Mouse (Mus musculus) embryonic facial prominence, embryonic 12.5 days (tissue): ENCODE data around the gene Qpctl. TPM values are rescaled to one million over a fixed set of nuclear protein-coding genes. Genes with fewer than 3 reads are reported as not detected.
A peak's percentile ranks its signal among the peaks of the same experiment; 100 is the strongest.

Experiments used
- ATAC-seq: fragments of 200-750 bp; cut with Nextera tagmentation; 2 replicates; pipeline ENCODE4 v1.8.0; 2017; ENCODE audit not compliant: insufficient number of reproducible peaks, insufficient read depth, low FRiP score, low TSS enrichment
- H3K27ac ChIP-seq: fragments of 300-500 bp; sonication (generic); 2 replicates; pipeline ENCODE4 v1.5.1; 2016; ENCODE audit warnings: mild to moderate bottlenecking
- H3K27me3 ChIP-seq: fragments of 300-500 bp; sonication (generic); 2 replicates; pipeline ENCODE4 v1.6.1; 2016; ENCODE audit warnings: mild to moderate bottlenecking, moderate library complexity
- H3K36me3 ChIP-seq: fragments of 300-500 bp; sonication (generic); 2 replicates; pipeline ENCODE4 v1.6.1; 2016; ENCODE audit warnings: mild to moderate bottlenecking
- H3K4me1 ChIP-seq: fragments of 300-500 bp; sonication (generic); 2 replicates; pipeline ENCODE4 v1.6.1; 2016
- H3K4me2 ChIP-seq: fragments of 300-500 bp; sonication (generic); replicated peaks from 2 replicates; pipeline ENCODE4 v1.6.1; 2016; ENCODE audit warnings: mild to moderate bottlenecking, moderate library complexity
- H3K4me3 ChIP-seq: fragments of 300-500 bp; sonication (generic); 2 replicates; pipeline ENCODE4 v1.5.1; 2016; ENCODE audit warnings: mild to moderate bottlenecking
- H3K9ac ChIP-seq: fragments of 300-500 bp; sonication (generic); 2 replicates; pipeline ENCODE4 v1.6.1; 2016; ENCODE audit warnings: mild to moderate bottlenecking, moderate library complexity
- H3K9me3 ChIP-seq: fragments of 300-500 bp; sonication (generic); 2 replicates; pipeline ENCODE4 v1.6.1; 2016; ENCODE audit warnings: mild to moderate bottlenecking, moderate library complexity
- WGBS: fragments of 180-500 bp; shearing (Covaris S2); methylation state at CpG from one replicate; pipeline ENCODE4 v1.1.7; 2016; 5-methylcytosine and 5-hydroxymethylcytosine counted together
- polyA plus RNA-seq: library from polyadenylated mRNA; unstranded; fragments of >200 nt; fragmentation: Nextera tagmentation; extraction: Ambion mirVana; gene quantifications from 2 replicates; pipeline ENCODE4 v1.2.1, GENCODE M21; 2016

The Qpctl gene
- polyA plus RNA-seq, 1 experiment from 2014 or later = 17.4 TPM

GRCm38 (mm10) chr7:19147497-19148045, 1.5 kb downstream of the Qpctl start:
- no peaks in the 10 kb centered on the region for H3K9me3 ChIP-seq
- no peak overlapping the region for H3K9ac ChIP-seq
- no peak for ATAC-seq
- no peaks in the 10 kb centered on the region for H3K27me3 ChIP-seq
- peaks cover 14% of the 10 kb centered on the region for H3K36me3 ChIP-seq
- H3K4me1 ChIP-seq = peaks cover 16% of the 10 kb centered on the region
- WGBS = 48% methylated on average over 6 of the region's 6 CpGs
- peak overlapping the region; percentile 79 for H3K4me2 ChIP-seq
- H3K4me3 ChIP-seq = no peak overlapping the region
- no peak overlapping the region for H3K27ac ChIP-seq

GRCm38 (mm10) chr7:19146793-19147192, 2.3 kb downstream of the Qpctl start:
- Histone ChIP-seq H3K4me1 (peaks cover 16% of the 10 kb centered on the region), H3K36me3 (peaks cover 7% of the 10 kb centered on the region), H3K27me3 (no peaks in the 10 kb centered on the region), H3K9ac (no peak overlapping the region), H3K4me2 (no peak overlapping the region), H3K27ac (no peak overlapping the region), H3K4me3 (no peak overlapping the region), H3K9me3 (no peaks in the 10 kb centered on the region)
- WGBS = 85% methylated on average over 10 of the region's 10 CpGs
- no peak for ATAC-seq

GRCm38 (mm10) chr7:19137380-19137779, 11.7 kb downstream of the Qpctl start:
- Histone ChIP-seq H3K36me3 (peaks cover 60% of the 10 kb centered on the region), H3K9me3 (no peaks in the 10 kb centered on the region), H3K27ac (no peak overlapping the region), H3K4me1 (no peaks in the 10 kb centered on the region), H3K4me2 (no peak overlapping the region), H3K27me3 (no peaks in the 10 kb centered on the region), H3K9ac (no peak overlapping the region), H3K4me3 (no peak overlapping the region)
- no peak for ATAC-seq
- WGBS = 51% methylated on average over 5 of the region's 5 CpGs

- Histone ChIP-seq H3K9me3 (no peaks in the 10 kb centered on the region), H3K4me3 (no peak overlapping the region), H3K4me1 (peaks cover 3% of the 10 kb centered on the region; the same call in 1 of the 2 replicates), H3K36me3 (peaks cover 60% of the 10 kb centered on the region), H3K9ac (no peak overlapping the region), H3K4me2 (no peak overlapping the region), H3K27ac (no peak overlapping the region), H3K27me3 (no peaks in the 10 kb centered on the region)
- no peak for ATAC-seq
- WGBS = 90% methylated on average over 38 of the region's 38 CpGs
Measured at GRCm38 (mm10) chr7:19136673-19137334, 12.3 kb downstream of the Qpctl start.

GRCm38 (mm10) chr7:19136168-19136567, 12.9 kb downstream of the Qpctl start:
- no peaks in the 10 kb centered on the region for H3K27me3 ChIP-seq
- H3K4me1 ChIP-seq = peaks cover 6% of the 10 kb centered on the region; the same call in 1 of the 2 replicates
- ATAC-seq = no peak
- H3K9me3 ChIP-seq = no peaks in the 10 kb centered on the region
- no peak overlapping the region for H3K27ac ChIP-seq
- no peak overlapping the region for H3K9ac ChIP-seq
- no peak overlapping the region for H3K4me3 ChIP-seq
- H3K4me2 ChIP-seq = no peak overlapping the region
- 93% methylated on average over 13 of the region's 13 CpGs for WGBS
- H3K36me3 ChIP-seq = peaks cover 59% of the 10 kb centered on the region

GRCm38 (mm10) chr7:19131324-19131848, 17.7 kb downstream of the Qpctl start:
- Histone ChIP-seq H3K4me1 (peaks cover 13% of the 10 kb centered on the region; the same call in 1 of the 2 replicates), H3K9ac (peak overlapping the region; percentile 44), H3K4me2 (peak overlapping the region; percentile 61), H3K4me3 (peak overlapping the region; percentile 43), H3K9me3 (no peaks in the 10 kb centered on the region), H3K36me3 (peaks cover 23% of the 10 kb centered on the region), H3K27ac (peak overlapping the region; percentile 86), H3K27me3 (no peaks in the 10 kb centered on the region)
- peak; percentile 97 for ATAC-seq
- under 1% methylated on average over 39 of the region's 39 CpGs for WGBS

- no peaks in the 10 kb centered on the region for H3K27me3 ChIP-seq
- H3K4me1 ChIP-seq = peaks cover 13% of the 10 kb centered on the region; the same call in 1 of the 2 replicates
- no peaks in the 10 kb centered on the region for H3K9me3 ChIP-seq
- peak overlapping the region; percentile 86 for H3K27ac ChIP-seq
- WGBS = 26% methylated on average over 4 of the region's 4 CpGs
- H3K4me2 ChIP-seq = peak overlapping the region; percentile 61
- H3K36me3 ChIP-seq = peaks cover 16% of the 10 kb centered on the region
- peak overlapping the region; percentile 11; the same call in 1 of the 2 replicates for H3K9ac ChIP-seq
- peak overlapping the region; percentile 43 for H3K4me3 ChIP-seq
- no peak for ATAC-seq
Measured at GRCm38 (mm10) chr7:19130657-19131056, 18.4 kb downstream of the Qpctl start.

- H3K4me2 ChIP-seq = no peak overlapping the region
- peaks cover 9% of the 10 kb centered on the region for H3K36me3 ChIP-seq
- 94% methylated on average over 5 of the region's 5 CpGs for WGBS
- no peak for ATAC-seq
- no peak overlapping the region for H3K9ac ChIP-seq
- no peak overlapping the region for H3K4me3 ChIP-seq
- no peaks in the 10 kb centered on the region for H3K9me3 ChIP-seq
- H3K27ac ChIP-seq = no peak overlapping the region
- no peaks in the 10 kb centered on the region for H3K27me3 ChIP-seq
- peaks cover 17% of the 10 kb centered on the region; the same call in 1 of the 2 replicates for H3K4me1 ChIP-seq
Measured at GRCm38 (mm10) chr7:19129396-19129795, 19.7 kb downstream of the Qpctl start.

GRCm38 (mm10) chr7:19127744-19128143, 21.3 kb downstream of the Qpctl start:
- H3K27ac ChIP-seq = no peak overlapping the region
- no peaks in the 10 kb centered on the region for H3K9me3 ChIP-seq
- H3K4me2 ChIP-seq = no peak overlapping the region
- H3K9ac ChIP-seq = no peak overlapping the region
- H3K27me3 ChIP-seq = no peaks in the 10 kb centered on the region
- 88% methylated on average over 5 of the region's 5 CpGs for WGBS
- peaks cover 9% of the 10 kb centered on the region for H3K36me3 ChIP-seq
- H3K4me3 ChIP-seq = no peak overlapping the region
- no peak for ATAC-seq
- peaks cover 17% of the 10 kb centered on the region; the same call in 1 of the 2 replicates for H3K4me1 ChIP-seq

- Histone ChIP-seq H3K4me1 (peaks cover 16% of the 10 kb centered on the region), H3K36me3 (peaks cover 9% of the 10 kb centered on the region), H3K9me3 (no peaks in the 10 kb centered on the region), H3K27ac (no peak overlapping the region), H3K27me3 (no peaks in the 10 kb centered on the region), H3K4me2 (no peak overlapping the region), H3K9ac (0 out of 2 replicates have a peak overlapping the region, but pooled peaks have one; percentile 30), H3K4me3 (no peak overlapping the region)
- ATAC-seq = no peak
- 83% methylated on average over 6 of the region's 6 CpGs for WGBS
Measured at GRCm38 (mm10) chr7:19124713-19125112, 24.4 kb downstream of the Qpctl start.

- Histone ChIP-seq H3K9me3 (0 out of 2 replicates have a peak, but pooled peaks cover 2% of the 10 kb centered on the region), H3K4me2 (no peak overlapping the region), H3K9ac (no peak overlapping the region), H3K27ac (no peak overlapping the region), H3K4me3 (no peak overlapping the region), H3K36me3 (no peaks in the 10 kb centered on the region), H3K4me1 (peaks cover 24% of the 10 kb centered on the region), H3K27me3 (no peaks in the 10 kb centered on the region)
- WGBS = 92% methylated on average over 4 of the region's 4 CpGs
- ATAC-seq = no peak
Measured at GRCm38 (mm10) chr7:19121686-19122085, 27.4 kb downstream of the Qpctl start.
